Mouse (Mus musculus) liver, embryonic 13.5 days (tissue): Measurements from ENCODE around the gene Fam214b. TPM values are rescaled to one million over a fixed set of nuclear protein-coding genes. Genes with fewer than 3 reads are reported as not detected.
"Not testable (repeated sequence)": the region's sequence is repeated elsewhere in the genome, so short reads cannot be mapped to it uniquely, and the experiment has no call there.

Experiments
- ATAC-seq: fragments of 200-750 bp; cut with Nextera tagmentation; 2 replicates; pipeline ENCODE4 v1.8.0; 2017; ENCODE audit warnings: low read depth, mild to moderate bottlenecking, moderate number of reproducible peaks, moderate library complexity
- DNase-seq: peaks from one replicate; pipeline ENCODE4 v3.0.0; 2022
- H3K27ac ChIP-seq: fragments of 300-500 bp; sonication (generic); 2 replicates; pipeline ENCODE4 v1.5.1; 2015; ENCODE audit warnings: moderate library complexity, mild to moderate bottlenecking, inconsistent platforms
- H3K27me3 ChIP-seq: fragments of 300-500 bp; sonication (generic); 2 replicates; pipeline ENCODE4 v1.6.1; 2015; ENCODE audit warnings: mild to moderate bottlenecking, inconsistent platforms
- H3K36me3 ChIP-seq: fragments of 300-500 bp; sonication (generic); 2 replicates; pipeline ENCODE4 v1.6.1; 2015; ENCODE audit warnings: mild to moderate bottlenecking, inconsistent platforms
- H3K4me1 ChIP-seq: fragments of 300-500 bp; sonication (generic); replicated peaks from 2 replicates; pipeline ENCODE4 v1.6.1; 2015; ENCODE audit warnings: inconsistent platforms
- H3K4me2 ChIP-seq: fragments of 300-500 bp; sonication (generic); 2 replicates; pipeline ENCODE4 v1.6.1; 2015; ENCODE audit warnings: inconsistent platforms, mild to moderate bottlenecking, moderate library complexity
- H3K4me3 ChIP-seq: fragments of 300-500 bp; sonication (generic); replicated peaks from 2 replicates; pipeline ENCODE4 v1.5.1; 2015; ENCODE audit warnings: mild to moderate bottlenecking, inconsistent platforms
- H3K9ac ChIP-seq: fragments of 300-500 bp; sonication (generic); 2 replicates; pipeline ENCODE4 v1.6.1; 2015; ENCODE audit warnings: mild to moderate bottlenecking, inconsistent platforms
- H3K9me3 ChIP-seq: fragments of 300-500 bp; sonication (generic); replicated peaks from 2 replicates; pipeline ENCODE4 v1.6.1; 2016; ENCODE audit warnings: inconsistent platforms
- WGBS: fragments of 180-500 bp; shearing (Covaris S2); methylation state at CpG from one replicate; pipeline ENCODE4 v1.1.7; 2015; ENCODE audit not compliant: insufficient replicate concordance; 5-methylcytosine and 5-hydroxymethylcytosine counted together
- polyA plus RNA-seq: library from polyadenylated mRNA; unstranded; fragments of >200 nt; fragmentation: Nextera tagmentation; extraction: Ambion mirVana; gene quantifications from 2 replicates; pipeline ENCODE4 v1.2.1, GENCODE M21; 2015

Gene Fam214b
- polyA plus RNA-seq, 1 experiment from 2014 or later, result 28.4 TPM

GRCm38 (mm10) chr4:43004951-43005350 is 41.1 kb downstream of the Fam214b start:
- H3K4me2 ChIP-seq, result no peak overlapping the region
- DNase-seq, result no peak
- no peaks in the 10 kb centered on the region for H3K9me3 ChIP-seq
- no peak overlapping the region; the same call in 1 of the 2 replicates for H3K9ac ChIP-seq
- H3K36me3 ChIP-seq, result peaks cover 23% of the 10 kb centered on the region
- H3K4me3 ChIP-seq, result no peak overlapping the region
- no peaks in the 10 kb centered on the region for H3K27me3 ChIP-seq
- WGBS, result 89% methylated on average over 3 of the region's 3 CpGs
- H3K27ac ChIP-seq, result no peak overlapping the region
- peaks cover 29% of the 10 kb centered on the region for H3K4me1 ChIP-seq
- ATAC-seq, result no peak

GRCm38 (mm10) chr4:43002756-43003439 is 43.1 kb downstream of the Fam214b start:
- DNase-seq (no peak), ATAC-seq (no peak)
- Histone ChIP-seq H3K27ac (no peak overlapping the region), H3K4me3 (no peak overlapping the region), H3K36me3 (peaks cover 29% of the 10 kb centered on the region), H3K9ac (no peak overlapping the region), H3K4me1 (peaks cover 22% of the 10 kb centered on the region), H3K27me3 (no peaks in the 10 kb centered on the region), H3K9me3 (no peaks in the 10 kb centered on the region), H3K4me2 (no peak overlapping the region)
- 77% methylated on average over 12 of the region's 12 CpGs for WGBS

- Histone ChIP-seq H3K4me2 (no peak overlapping the region), H3K27ac (peak overlapping the region; percentile 85; the same call in 1 of the 2 replicates)
Observed at GRCm38 (mm10) chr4:43001272-43001671, 44.7 kb downstream of the Fam214b start.

GRCm38 (mm10) chr4:43000141-43000986 is 45.7 kb downstream of the Fam214b start, which contains the start of gene Vcp:
Gene Vcp, minus strand, starts transcription at chr4:43000507.
- WGBS, result under 1% methylated on average over 51 of the region's 56 CpGs
- ATAC-seq (peak; percentile 94), DNase-seq (peak; percentile 99)
- peak within 1 kb of the TSS; percentile 79 for H3K4me2 ChIP-seq
- H3K27ac ChIP-seq, result peak within 1 kb of the TSS; percentile 100
- H3K9me3 ChIP-seq, H3K27me3 ChIP-seq: not testable (repeated sequence)
- peaks cover 33% of the 10 kb centered on the region for H3K4me1 ChIP-seq
- H3K9ac ChIP-seq, result peak within 1 kb of the TSS; percentile 98
- H3K4me3 ChIP-seq, result peak within 1 kb of the TSS; percentile 97
- H3K36me3 ChIP-seq, result peaks cover 42% of the 10 kb centered on the region

More at GRCm38 (mm10) chr4:43001272-43001671, 44.7 kb downstream of the Fam214b start:
- Histone ChIP-seq H3K27me3 (no peaks in the 10 kb centered on the region), H3K4me1 (peaks cover 33% of the 10 kb centered on the region), H3K9ac (no peak overlapping the region), H3K9me3 (no peaks in the 10 kb centered on the region), H3K4me3 (no peak overlapping the region), H3K36me3 (peaks cover 36% of the 10 kb centered on the region)
- ATAC-seq (no peak), DNase-seq (no peak)
- WGBS, result 70% methylated on average over 2 of the region's 2 CpGs

- under 1% methylated on average over 51 of the region's 51 CpGs for WGBS
- peak overlapping the region; percentile 100 for H3K27ac ChIP-seq
- peak overlapping the region; percentile 97 for H3K4me3 ChIP-seq
- ATAC-seq (peak; percentile 71), DNase-seq (peak; percentile 75)
- H3K4me2 ChIP-seq, result peak overlapping the region; percentile 79
- no peaks in the 10 kb centered on the region for H3K9me3 ChIP-seq
- peaks cover 33% of the 10 kb centered on the region for H3K4me1 ChIP-seq
- H3K9ac ChIP-seq, result peak overlapping the region; percentile 98
- peaks cover 42% of the 10 kb centered on the region for H3K36me3 ChIP-seq
- H3K27me3 ChIP-seq, result no peaks in the 10 kb centered on the region
Observed at GRCm38 (mm10) chr4:42999451-43000140, 46.4 kb downstream of the Fam214b start.

DNA sequence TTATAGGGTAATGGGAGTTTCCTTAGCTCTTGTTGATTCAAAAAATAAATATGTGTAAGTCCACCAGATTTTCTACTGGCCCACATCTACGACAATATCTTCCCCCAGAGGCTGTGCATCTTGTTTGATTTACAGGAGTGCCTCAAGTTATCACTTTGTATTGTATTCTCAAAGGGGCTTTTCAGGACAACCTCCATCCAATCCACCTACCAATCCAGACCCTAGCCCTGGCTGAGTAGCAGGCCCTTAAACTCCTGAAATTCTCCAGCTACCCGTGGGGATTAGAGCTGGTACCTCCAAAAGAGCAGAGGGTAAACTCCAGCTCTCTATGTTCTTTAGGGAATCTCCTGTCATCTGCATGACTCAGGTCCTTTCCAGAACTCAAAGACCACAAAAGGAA is 48.0 kb downstream of the Fam214b start:
- 49% methylated on average over 2 of the region's 2 CpGs for WGBS
- H3K4me1 ChIP-seq, result peaks cover 33% of the 10 kb centered on the region
- H3K9me3 ChIP-seq, result no peaks in the 10 kb centered on the region
- H3K4me2 ChIP-seq, result peak overlapping the region; percentile 79
- H3K27me3 ChIP-seq, result no peaks in the 10 kb centered on the region
- H3K36me3 ChIP-seq, result peaks cover 55% of the 10 kb centered on the region
- no peak for ATAC-seq
- peak overlapping the region; percentile 97 for H3K4me3 ChIP-seq
- no peak for DNase-seq
- H3K27ac ChIP-seq, result peak overlapping the region; percentile 53
- peak overlapping the region; percentile 98 for H3K9ac ChIP-seq

- Histone ChIP-seq H3K4me3 (no peak overlapping the region), H3K9me3 (no peaks in the 10 kb centered on the region), H3K27me3 (no peaks in the 10 kb centered on the region), H3K36me3 (peaks cover 97% of the 10 kb centered on the region), H3K4me2 (no peak overlapping the region), H3K27ac (no peak overlapping the region), H3K9ac (no peak overlapping the region), H3K4me1 (no peaks in the 10 kb centered on the region)
- DNase-seq (no peak), ATAC-seq (no peak)
- 66% methylated on average over 1 of the region's 1 CpGs for WGBS
Observed at GRCm38 (mm10) chr4:42988296-42988695, 57.7 kb downstream of the Fam214b start.

Other genes with a start within 250 kb of the Fam214b start
- 0.12 and 0.15 TPM in 2 replicates for gene Fam205a1, start 192.3 kb downstream of the Fam214b start, polyA plus RNA-seq
- gene Gm12394, start 189.4 kb downstream of the Fam214b start, polyA plus RNA-seq, result 0.07 and 0.08 TPM in 2 replicates
- gene Fam205c, start 172.0 kb downstream of the Fam214b start, polyA plus RNA-seq, result 0.28 and 0.48 TPM in 2 replicates
- 0.13 and 0.40 TPM in 2 replicates for gene Phf24, start 129.6 kb downstream of the Fam214b start, polyA plus RNA-seq
- gene Dnajb5, start 96.4 kb downstream of the Fam214b start, polyA plus RNA-seq, result 0.75 and 0.76 TPM in 2 replicates
- 0.13 and 0.15 TPM in 2 replicates for gene 1700022I11Rik, start 76.6 kb downstream of the Fam214b start, polyA plus RNA-seq
- 273 and 314 TPM in 2 replicates for gene Vcp, start 45.7 kb downstream of the Fam214b start, polyA plus RNA-seq
- 10.3 and 11.8 TPM in 2 replicates for gene Fancg, start 35.7 kb downstream of the Fam214b start, polyA plus RNA-seq
- gene Pigo, start 20.4 kb downstream of the Fam214b start, polyA plus RNA-seq, result 12.6 and 13.9 TPM in 2 replicates
- gene Stoml2, start 14.5 kb downstream of the Fam214b start, polyA plus RNA-seq, result 270 and 280 TPM in 2 replicates
- gene Unc13b, start 12.7 kb upstream of the Fam214b start, polyA plus RNA-seq, result 0.30 and 0.37 TPM in 2 replicates
- 0.09 and 0.12 TPM in 2 replicates for gene Atp8b5, start 220.9 kb upstream of the Fam214b start, polyA plus RNA-seq